Mouse (Mus musculus) kidney, postnatal 14 days (tissue): ENCODE data around the gene Surf2.

Experiments used
- DNase-seq: peaks from one replicate; pipeline ENCODE4 v3.0.0; 2022; ENCODE audit warnings: mixed read lengths

Gene Surf2

GRCm38 (mm10) chr2:26914148-26914941 is 1.8 kb upstream of the Surf2 start:
- no peak for DNase-seq

GRCm38 (mm10) chr2:26916738-26917137 is 571 bp downstream of the Surf2 start:
- DNase-seq = no peak

GRCm38 (mm10) chr2:26919684-26920083 is 3.5 kb downstream of the Surf2 start:
- no peak for DNase-seq

- peak; percentile 48 for DNase-seq
Observed at GRCm38 (mm10) chr2:26920190-26920855, 4.2 kb downstream of the Surf2 start.

GRCm38 (mm10) chr2:26921784-26922183 is 5.6 kb downstream of the Surf2 start:
- DNase-seq = no peak

GRCm38 (mm10) chr2:26927745-26928476 is 11.7 kb downstream of the Surf2 start:
- no peak for DNase-seq

- DNase-seq = peak; percentile 74
Observed at GRCm38 (mm10) chr2:26930390-26930789, 14.2 kb downstream of the Surf2 start.

- peak; percentile 69 for DNase-seq
Observed at GRCm38 (mm10) chr2:26932473-26933303, 16.5 kb downstream of the Surf2 start.

- peak; percentile 98 for DNase-seq
Observed at GRCm38 (mm10) chr2:26933304-26934055, 17.3 kb downstream of the Surf2 start, which contains the start of the genes Surf4 and Stkld1. Gene Surf4 (minus strand): TSS chr2:26933928. Gene Stkld1 (plus strand): TSS chr2:26934047.

GRCm38 (mm10) chr2:26935286-26935685 is 19.1 kb downstream of the Surf2 start:
- DNase-seq = no peak

GRCm38 (mm10) chr2:26936425-26936824 is 20.3 kb downstream of the Surf2 start:
- DNase-seq = no peak

- DNase-seq = no peak
Observed at GRCm38 (mm10) chr2:26941539-26941938, 25.4 kb downstream of the Surf2 start.

- no peak for DNase-seq
Observed at GRCm38 (mm10) chr2:26943253-26943652, 27.1 kb downstream of the Surf2 start.

- no peak for DNase-seq
Observed at GRCm38 (mm10) chr2:26950411-26950810, 34.2 kb downstream of the Surf2 start.

- no peak for DNase-seq
Observed at GRCm38 (mm10) chr2:26951346-26951905, 35.3 kb downstream of the Surf2 start.

- no peak for DNase-seq
Observed at GRCm38 (mm10) chr2:26952193-26952592, 36.0 kb downstream of the Surf2 start.

GRCm38 (mm10) chr2:26952866-26953265 is 36.7 kb downstream of the Surf2 start:
- no peak for DNase-seq

GRCm38 (mm10) chr2:26954735-26955395 is 38.7 kb downstream of the Surf2 start:
- DNase-seq = no peak

- DNase-seq = peak; percentile 12
Observed at GRCm38 (mm10) chr2:26956811-26957487, 40.8 kb downstream of the Surf2 start.

GRCm38 (mm10) chr2:26957488-26957859 is 41.3 kb downstream of the Surf2 start:
- DNase-seq = peak; percentile 21
